Mouse (Mus musculus) myocyte (in vitro differentiated cells): ENCODE measurements around the gene Jagn1. TPM values are rescaled to one million over a fixed set of nuclear protein-coding genes. Genes with fewer than 3 reads are reported as not detected.

Experiments
- H3K27me3 ChIP-seq: one replicate; pipeline ENCODE4 v1.6.1; 2011; ENCODE audit not compliant: control insufficient read depth, insufficient read depth, insufficient read length
- H3K36me3 ChIP-seq: one replicate; pipeline ENCODE4 v1.6.1; 2011; ENCODE audit not compliant: control insufficient read depth, insufficient read depth
- H3K4me2 ChIP-seq: one replicate; pipeline ENCODE4 v1.6.1; 2011; ENCODE audit warnings: low read depth, control low read depth
- H3K4me3 ChIP-seq: one replicate; pipeline ENCODE4 v1.5.1; 2011; ENCODE audit warnings: mild to moderate bottlenecking, control low read depth, moderate library complexity
- H3K79me2 ChIP-seq: one replicate; pipeline ENCODE4 v1.6.1; 2011; ENCODE audit not compliant: control insufficient read depth, insufficient read depth
- H3ac ChIP-seq: one replicate; pipeline ENCODE4 v1.6.1; 2011; ENCODE audit not compliant: control insufficient read depth, insufficient read length
- CEBPB ChIP-seq: IDR thresholded peaks from 2 replicates; pipeline ENCODE4 v1.6.1; 2011; ENCODE audit warnings: mild to moderate bottlenecking, moderate library complexity; ENCODE audit not compliant: poor library complexity, insufficient read depth, severe bottlenecking
- E2F4 ChIP-seq: IDR thresholded peaks from one replicate; pipeline ENCODE4 v1.6.1; 2011; ENCODE audit warnings: mild to moderate bottlenecking, control low read depth, moderate library complexity; ENCODE audit not compliant: insufficient read depth
- MYOD1 ChIP-seq, 3 experiments: IDR thresholded peaks; one replicate each; pipeline ENCODE4 v1.6.1; 2011; ENCODE audit warnings: control low read depth in 2 of 3, low read depth in 2 of 3, mild to moderate bottlenecking in 2 of 3, moderate library complexity in 1 of 3; ENCODE audit not compliant: insufficient read length in 2 of 3, control insufficient read depth in 1 of 3
- MYOG ChIP-seq, 3 experiments: IDR thresholded peaks; one replicate each; pipeline ENCODE4 v1.6.1; 2011; ENCODE audit warnings: control low read depth in 2 of 3, low read depth in 2 of 3, mild to moderate bottlenecking in 2 of 3; ENCODE audit not compliant: insufficient read length in 2 of 3, control insufficient read depth in 1 of 3, insufficient read depth in 1 of 3
- POLR2AphosphoS2 ChIP-seq: IDR thresholded peaks from one replicate; pipeline ENCODE4 v1.6.1; 2011; ENCODE audit warnings: low read depth, control low read depth; ENCODE audit not compliant: insufficient read length
- REST ChIP-seq: IDR thresholded peaks from one replicate; pipeline ENCODE4 v1.6.1; 2011; ENCODE audit warnings: mild to moderate bottlenecking, control low read depth, moderate library complexity; ENCODE audit not compliant: insufficient read depth, insufficient read length
- SRF ChIP-seq: IDR thresholded peaks from one replicate; pipeline ENCODE4 v1.6.1; 2011; ENCODE audit warnings: low read depth; ENCODE audit not compliant: control insufficient read depth, insufficient read length
- TCF12 ChIP-seq: IDR thresholded peaks from one replicate; pipeline ENCODE4 v1.6.1; 2011; ENCODE audit warnings: mild to moderate bottlenecking, control low read depth; ENCODE audit not compliant: poor library complexity, insufficient read depth, severe bottlenecking
- TCF3 ChIP-seq: IDR thresholded peaks from one replicate; pipeline ENCODE4 v1.6.1; 2011; ENCODE audit warnings: low read depth, control low read depth; ENCODE audit not compliant: insufficient read length
- USF1 ChIP-seq: IDR thresholded peaks from one replicate; pipeline ENCODE4 v1.6.1; 2011; ENCODE audit warnings: low read depth, mild to moderate bottlenecking, control low read depth, moderate library complexity
- polyA plus RNA-seq: library from polyadenylated mRNA; unstranded; fragments of >200 nt; fragmentation: generic; extraction: Trizol; gene quantifications from one replicate; pipeline ENCODE4 v1.2.1, GENCODE M21; 2012; ENCODE audit warnings: missing spikeins

Gene Jagn1
- polyA plus RNA-seq, 1 experiment: 92.7 TPM

GRCm38 (mm10) chr6:113492101-113492864 lies 49.9 kb downstream of the Jagn1 start:
- no peak for TF ChIP-seq E2F4
- Histone ChIP-seq H3K4me2 (no peak overlapping the region), H3K27me3 (no peaks in the 10 kb centered on the region), H3K79me2 (no peaks in the 10 kb centered on the region), H3K4me3 (no peak overlapping the region), H3ac (no peak overlapping the region), H3K36me3 (no peaks in the 10 kb centered on the region)

- Histone ChIP-seq H3ac (no peak overlapping the region), H3K79me2 (no peaks in the 10 kb centered on the region), H3K27me3 (no peaks in the 10 kb centered on the region), H3K36me3 (no peaks in the 10 kb centered on the region), H3K4me2 (no peak overlapping the region), H3K4me3 (no peak overlapping the region)
- TF ChIP-seq CEBPB (no peak), POLR2AphosphoS2 (peak; percentile 51), MYOD1 (IDR thresholded peaks at IDR 0.05; ENCODE audit: control insufficient read depth in 1 of 3, insufficient read length in 2 of 3, low read depth in 2 of 3) (peak in 2 of 3 experiments; percentile 6 to 26), MYOG (IDR thresholded peaks at IDR 0.05; ENCODE audit: control insufficient read depth in 1 of 3, insufficient read depth in 1 of 3, insufficient read length in 2 of 3, low read depth in 2 of 3) (peak in 1 of 3 experiments; percentile 7), SRF (no peak), TCF12 (no peak)
Measured at GRCm38 (mm10) chr6:113494258-113494788, 52.0 kb downstream of the Jagn1 start.

- H3ac ChIP-seq: no peak overlapping the region
- H3K4me3 ChIP-seq: no peak overlapping the region
- H3K36me3 ChIP-seq: no peaks in the 10 kb centered on the region
- H3K4me2 ChIP-seq: no peak overlapping the region
- no peaks in the 10 kb centered on the region for H3K27me3 ChIP-seq
- no peaks in the 10 kb centered on the region for H3K79me2 ChIP-seq
- no peak for TF ChIP-seq REST
- TF ChIP-seq TCF12: no peak
- no peak for TF ChIP-seq TCF3
- TF ChIP-seq USF1: no peak
- TF ChIP-seq POLR2AphosphoS2: peak; percentile 39
- no peak for TF ChIP-seq MYOG (IDR thresholded peaks at IDR 0.05; ENCODE audit: control insufficient read depth in 1 of 3, insufficient read depth in 1 of 3, insufficient read length in 2 of 3, low read depth in 2 of 3)
Measured at GRCm38 (mm10) chr6:113495071-113495675, 52.8 kb downstream of the Jagn1 start.

Other genes with a start within 250 kb of the Jagn1 start
- 0.11 TPM for gene Lhfpl4, start 247.2 kb upstream of the Jagn1 start, polyA plus RNA-seq
- gene Mtmr14, start 204.7 kb upstream of the Jagn1 start, polyA plus RNA-seq: 16.8 TPM
- 0.08 TPM for gene Cpne9, start 160.3 kb upstream of the Jagn1 start, polyA plus RNA-seq
- 15.0 TPM for gene Brpf1, start 135.4 kb upstream of the Jagn1 start, polyA plus RNA-seq
- 11.8 TPM for gene Ogg1, start 115.6 kb upstream of the Jagn1 start, polyA plus RNA-seq
- gene Camk1, start 98.6 kb upstream of the Jagn1 start, polyA plus RNA-seq: 44.5 TPM
- 32.1 TPM for gene Tada3, start 64.7 kb upstream of the Jagn1 start, polyA plus RNA-seq
- gene Arpc4, start 64.5 kb upstream of the Jagn1 start, polyA plus RNA-seq: 207 TPM
- 1.9 TPM for gene Ttll3, start 53.3 kb upstream of the Jagn1 start, polyA plus RNA-seq
- 11.7 TPM for gene Rpusd3, start 23.2 kb upstream of the Jagn1 start, polyA plus RNA-seq
- not detected for gene Cidec, start 6.8 kb upstream of the Jagn1 start, polyA plus RNA-seq
- gene Il17re, start 15.9 kb downstream of the Jagn1 start, polyA plus RNA-seq: not detected
- gene Il17rc, start 28.9 kb downstream of the Jagn1 start, polyA plus RNA-seq: 73.0 TPM
- 78.2 TPM for gene Creld1, start 40.7 kb downstream of the Jagn1 start, polyA plus RNA-seq
- gene Prrt3, start 59.4 kb downstream of the Jagn1 start, polyA plus RNA-seq: 0.22 TPM
- 86.5 TPM for gene Emc3, start 89.1 kb downstream of the Jagn1 start, polyA plus RNA-seq
- 2.3 TPM for gene Fancd2, start 89.1 kb downstream of the Jagn1 start, polyA plus RNA-seq
- 0.04 TPM for gene Fancd2os, start 158.1 kb downstream of the Jagn1 start, polyA plus RNA-seq
- 199 TPM for gene Brk1, start 162.2 kb downstream of the Jagn1 start, polyA plus RNA-seq
- 20.6 TPM for gene Vhl, start 181.4 kb downstream of the Jagn1 start, polyA plus RNA-seq
- 17.0 TPM for gene Irak2, start 195.9 kb downstream of the Jagn1 start, polyA plus RNA-seq